Mouse (Mus musculus) midbrain, embryonic 12.5 days (tissue): ENCODE data around the gene Gm12253. TPM values are rescaled to one million over a fixed set of nuclear protein-coding genes. Genes with fewer than 3 reads are reported as not detected.
A peak's percentile ranks its signal among the peaks of the same experiment; 100 is the strongest.

Source experiments
- ATAC-seq: fragments of 200-750 bp; cut with Nextera tagmentation; 2 replicates; pipeline ENCODE4 v1.8.0; 2017; ENCODE audit warnings: low read depth, moderate TSS enrichment, moderate library complexity; ENCODE audit not compliant: low FRiP score
- H3K27ac ChIP-seq: fragments of 300-500 bp; sonication (generic); replicated peaks from 2 replicates; pipeline ENCODE4 v1.5.1; 2016; ENCODE audit warnings: mild to moderate bottlenecking
- H3K27me3 ChIP-seq: fragments of 300-500 bp; sonication (generic); 2 replicates; pipeline ENCODE4 v1.6.1; 2016; ENCODE audit warnings: mild to moderate bottlenecking
- H3K36me3 ChIP-seq: fragments of 300-500 bp; sonication (generic); 2 replicates; pipeline ENCODE4 v1.6.1; 2016
- H3K4me1 ChIP-seq: fragments of 300-500 bp; sonication (generic); 2 replicates; pipeline ENCODE4 v1.6.1; 2016
- H3K4me2 ChIP-seq: fragments of 300-500 bp; sonication (generic); replicated peaks from 2 replicates; pipeline ENCODE4 v1.6.1; 2016; ENCODE audit warnings: mild to moderate bottlenecking, moderate library complexity
- H3K4me3 ChIP-seq: fragments of 300-500 bp; sonication (generic); 2 replicates; pipeline ENCODE4 v1.5.1; 2016; ENCODE audit warnings: mild to moderate bottlenecking
- H3K9ac ChIP-seq: fragments of 300-500 bp; sonication (generic); replicated peaks from 2 replicates; pipeline ENCODE4 v1.6.1; 2016; ENCODE audit warnings: mild to moderate bottlenecking, moderate library complexity
- H3K9me3 ChIP-seq: fragments of 300-500 bp; sonication (generic); 2 replicates; pipeline ENCODE4 v1.6.1; 2016; ENCODE audit warnings: mild to moderate bottlenecking
- WGBS: fragments of 180-500 bp; shearing (Covaris S2); methylation state at CpG from one replicate; pipeline ENCODE4 v1.1.7; 2016; 5-methylcytosine and 5-hydroxymethylcytosine counted together
- polyA plus RNA-seq: library from polyadenylated mRNA; unstranded; fragments of >200 nt; fragmentation: Nextera tagmentation; extraction: Ambion mirVana; gene quantifications from 2 replicates; pipeline ENCODE4 v1.2.1, GENCODE M21; 2016

Gm12253 gene
- polyA plus RNA-seq: not detected in 2 replicates

GRCm38 (mm10) chr11:58432259-58432658, at the start of gene Gm12253:
Gm12253 (plus strand) TSS chr11:58432559.
- Histone ChIP-seq H3K4me3 (no peak within 1 kb of the TSS), H3K27ac (no peak within 1 kb of the TSS), H3K27me3 (no peaks in the 10 kb centered on the region), H3K36me3 (no peaks in the 10 kb centered on the region), H3K9ac (no peak within 1 kb of the TSS), H3K4me2 (no peak within 1 kb of the TSS), H3K9me3 (no peaks in the 10 kb centered on the region), H3K4me1 (no peaks in the 10 kb centered on the region)
- no peak for ATAC-seq
- WGBS: 98% methylated on average over 3 of the region's 3 CpGs

GRCm38 (mm10) chr11:58399985-58400645, 32.2 kb upstream of the Gm12253 start:
- Histone ChIP-seq H3K27ac (no peak overlapping the region), H3K4me1 (peaks cover 16% of the 10 kb centered on the region), H3K36me3 (no peaks in the 10 kb centered on the region), H3K9me3 (no peaks in the 10 kb centered on the region), H3K4me2 (no peak overlapping the region), H3K9ac (no peak overlapping the region), H3K4me3 (no peak overlapping the region), H3K27me3 (no peaks in the 10 kb centered on the region)
- peak; percentile 62 for ATAC-seq
- 50% methylated on average over 6 of the region's 6 CpGs for WGBS

- Histone ChIP-seq H3K27ac (peak overlapping the region; percentile 68), H3K36me3 (no peaks in the 10 kb centered on the region), H3K4me1 (peaks cover 16% of the 10 kb centered on the region), H3K27me3 (no peaks in the 10 kb centered on the region), H3K9ac (no peak overlapping the region), H3K4me2 (no peak overlapping the region), H3K4me3 (no peak overlapping the region), H3K9me3 (no peaks in the 10 kb centered on the region)
- ATAC-seq: no peak
- WGBS: 50% methylated on average over 5 of the region's 5 CpGs
Measured at GRCm38 (mm10) chr11:58400655-58401054, 31.7 kb upstream of the Gm12253 start.

- H3K4me2 ChIP-seq: no peak overlapping the region
- no peaks in the 10 kb centered on the region for H3K27me3 ChIP-seq
- H3K4me3 ChIP-seq: no peak overlapping the region
- no peaks in the 10 kb centered on the region for H3K9me3 ChIP-seq
- H3K27ac ChIP-seq: no peak overlapping the region
- no peaks in the 10 kb centered on the region for H3K36me3 ChIP-seq
- H3K9ac ChIP-seq: no peak overlapping the region
- WGBS: 82% methylated on average over 3 of the region's 3 CpGs
- no peaks in the 10 kb centered on the region for H3K4me1 ChIP-seq
- no peak for ATAC-seq
Measured at GRCm38 (mm10) chr11:58408066-58408465, 24.3 kb upstream of the Gm12253 start.

GRCm38 (mm10) chr11:58418336-58418735, 14.0 kb upstream of the Gm12253 start:
- no peak overlapping the region for H3K27ac ChIP-seq
- ATAC-seq: no peak
- H3K4me1 ChIP-seq: no peaks in the 10 kb centered on the region
- no peak overlapping the region for H3K9ac ChIP-seq
- no peaks in the 10 kb centered on the region for H3K27me3 ChIP-seq
- no peaks in the 10 kb centered on the region for H3K36me3 ChIP-seq
- H3K4me3 ChIP-seq: no peak overlapping the region
- no peak overlapping the region for H3K4me2 ChIP-seq
- H3K9me3 ChIP-seq: no peaks in the 10 kb centered on the region
- 77% methylated on average over 3 of the region's 3 CpGs for WGBS

GRCm38 (mm10) chr11:58420815-58421214, 11.5 kb upstream of the Gm12253 start, which contains the start of gene 1810065E05Rik:
1810065E05Rik (plus strand) TSS chr11:58421111.
- no peaks in the 10 kb centered on the region for H3K27me3 ChIP-seq
- WGBS: 89% methylated on average over 1 of the region's 1 CpGs

GRCm38 (mm10) chr11:58437866-58438265, 5.5 kb downstream of the Gm12253 start:
- WGBS: 71% methylated on average over 5 of the region's 5 CpGs
- no peak overlapping the region for H3K27ac ChIP-seq
- H3K9ac ChIP-seq: no peak overlapping the region
- H3K27me3 ChIP-seq: no peaks in the 10 kb centered on the region
- H3K9me3 ChIP-seq: no peaks in the 10 kb centered on the region
- ATAC-seq: no peak
- no peak overlapping the region for H3K4me2 ChIP-seq
- no peaks in the 10 kb centered on the region for H3K4me1 ChIP-seq
- no peak overlapping the region for H3K4me3 ChIP-seq
- H3K36me3 ChIP-seq: no peaks in the 10 kb centered on the region

More at GRCm38 (mm10) chr11:58420815-58421214, 11.5 kb upstream of the Gm12253 start, which contains the start of gene 1810065E05Rik:
- Histone ChIP-seq H3K9ac (no peak within 1 kb of the TSS), H3K36me3 (no peaks in the 10 kb centered on the region), H3K4me3 (no peak within 1 kb of the TSS), H3K27ac (no peak within 1 kb of the TSS), H3K4me2 (no peak within 1 kb of the TSS), H3K4me1 (no peaks in the 10 kb centered on the region), H3K9me3 (no peaks in the 10 kb centered on the region)
- no peak for ATAC-seq

GRCm38 (mm10) chr11:58452759-58453158, 20.4 kb downstream of the Gm12253 start, which contains the start of gene Lypd9:
Lypd9 (minus strand) TSS chr11:58452923.
- no peak for ATAC-seq
- H3K4me1 ChIP-seq: no peaks in the 10 kb centered on the region
- H3K4me3 ChIP-seq: no peak within 1 kb of the TSS
- H3K36me3 ChIP-seq: no peaks in the 10 kb centered on the region
- H3K9me3 ChIP-seq: no peaks in the 10 kb centered on the region
- no peak within 1 kb of the TSS for H3K27ac ChIP-seq
- no peaks in the 10 kb centered on the region for H3K27me3 ChIP-seq
- 97% methylated on average over 9 of the region's 9 CpGs for WGBS
- H3K9ac ChIP-seq: no peak within 1 kb of the TSS
- no peak within 1 kb of the TSS for H3K4me2 ChIP-seq

- no peak for ATAC-seq
- no peak overlapping the region for H3K27ac ChIP-seq
- H3K9ac ChIP-seq: no peak overlapping the region
- H3K4me2 ChIP-seq: no peak overlapping the region
- no peaks in the 10 kb centered on the region for H3K27me3 ChIP-seq
- no peak overlapping the region for H3K4me3 ChIP-seq
- no peaks in the 10 kb centered on the region for H3K36me3 ChIP-seq
- 81% methylated on average over 4 of the region's 4 CpGs for WGBS
- no peaks in the 10 kb centered on the region for H3K4me1 ChIP-seq
- H3K9me3 ChIP-seq: no peaks in the 10 kb centered on the region
Measured at GRCm38 (mm10) chr11:58453592-58453991, 21.2 kb downstream of the Gm12253 start.

GRCm38 (mm10) chr11:58462170-58462569, 29.8 kb downstream of the Gm12253 start, which contains the start of gene Olfr30:
Olfr30 (minus strand) TSS chr11:58462270.
- Histone ChIP-seq H3K27ac (no peak within 1 kb of the TSS), H3K4me3 (no peak within 1 kb of the TSS), H3K9me3 (no peaks in the 10 kb centered on the region), H3K27me3 (no peaks in the 10 kb centered on the region), H3K4me2 (no peak within 1 kb of the TSS), H3K36me3 (no peaks in the 10 kb centered on the region), H3K9ac (no peak within 1 kb of the TSS), H3K4me1 (no peaks in the 10 kb centered on the region)
- ATAC-seq: no peak
